ENCODE assay signal across 8 mouse cellular contexts in genomic region chr9:46012091-46013008, GRCm38 (mm10). TPM values are rescaled to one million over a fixed set of nuclear protein-coding genes. Genes with fewer than 3 reads are reported as not detected.
DNase-seq lines count a peak whose midpoint lies in the region; ATAC-seq and TF ChIP-seq lines count a peak whose summit lies in the region.

Pafah1b2 (minus strand) TSS chr9:46012690.
Sik3 (plus strand) TSS chr9:46012820.

- no peaks in the 10 kb centered on the region for H3K27me3 ChIP-seq in heart, embryonic 13.5 days (replicated peaks)
- H3K27me3 ChIP-seq in kidney, postnatal 0 days (ENCODE audit: insufficient read depth, low read length) = no peaks in the 10 kb centered on the region
- H3K27me3 ChIP-seq in liver, embryonic 11.5 days (replicated peaks; ENCODE audit: control insufficient read depth, insufficient read depth, low read length) = no peaks in the 10 kb centered on the region
- H3K27me3 ChIP-seq in myocyte (ENCODE audit: control insufficient read depth, insufficient read depth, insufficient read length) = no peaks in the 10 kb centered on the region

- peaks cover 32% of the 10 kb centered on the region for H3K79me2 ChIP-seq in myocyte (ENCODE audit: control insufficient read depth, insufficient read depth)

- no peaks in the 10 kb centered on the region for H3K9me3 ChIP-seq in heart, embryonic 13.5 days
- no peaks in the 10 kb centered on the region for H3K9me3 ChIP-seq in kidney, postnatal 0 days (replicated peaks; ENCODE audit: low read length)
- no peaks in the 10 kb centered on the region for H3K9me3 ChIP-seq in liver, embryonic 11.5 days (ENCODE audit: control insufficient read depth, low read length)

- 2% methylated on average over 70 of the region's 78 CpGs for WGBS in heart, embryonic 13.5 days
- 3% methylated on average over 67 of the region's 78 CpGs for WGBS in kidney, postnatal 0 days
- WGBS in liver, embryonic 11.5 days = 3% methylated on average over 59 of the region's 78 CpGs

- H3K4me1 ChIP-seq in heart, embryonic 13.5 days = peaks cover 53% of the 10 kb centered on the region
- H3K4me1 ChIP-seq in kidney, postnatal 0 days (replicated peaks; ENCODE audit: insufficient read depth, low read length) = peaks cover 30% of the 10 kb centered on the region
- H3K4me1 ChIP-seq in liver, embryonic 11.5 days (replicated peaks; ENCODE audit: control insufficient read depth, insufficient read depth, low read length) = peaks cover 37% of the 10 kb centered on the region

- H3K36me3 ChIP-seq in heart, embryonic 13.5 days = no peaks in the 10 kb centered on the region
- no peaks in the 10 kb centered on the region for H3K36me3 ChIP-seq in kidney, postnatal 0 days (ENCODE audit: insufficient read depth, low read length)
- no peaks in the 10 kb centered on the region for H3K36me3 ChIP-seq in liver, embryonic 11.5 days (ENCODE audit: control insufficient read depth, insufficient read depth, low read length)
- no peaks in the 10 kb centered on the region for H3K36me3 ChIP-seq in myocyte (ENCODE audit: control insufficient read depth, insufficient read depth)

- H3K4me2 ChIP-seq in heart, embryonic 13.5 days = peak within 1 kb of the TSS; percentile 83
- H3K4me2 ChIP-seq in kidney, postnatal 0 days (ENCODE audit: low read length) = peak within 1 kb of the TSS; percentile 69
- H3K4me2 ChIP-seq in liver, embryonic 11.5 days = peak within 1 kb of the TSS; percentile 95
- H3K4me2 ChIP-seq in myocyte (ENCODE audit: low read depth) = peak within 1 kb of the TSS; percentile 100

- H3K4me3 ChIP-seq in heart, embryonic 13.5 days = peak within 1 kb of the TSS; percentile 99
- peak within 1 kb of the TSS; percentile 96 for H3K4me3 ChIP-seq in kidney, postnatal 0 days (replicated peaks; ENCODE audit: low read depth, low read length)
- peak within 1 kb of the TSS; percentile 98 for H3K4me3 ChIP-seq in liver, embryonic 11.5 days (ENCODE audit: low read depth, low read length)
- peak within 1 kb of the TSS; percentile 44 for H3K4me3 ChIP-seq in myocyte

- peak; percentile 63 for DNase-seq in c-Kit-negative CD71-positive TER-119-positive erythroid progenitor cells, embryonic 14.5 days (ENCODE audit: low read depth, low spot score)
- peak; percentile 74 for DNase-seq in fibroblast of lung, adult 2 months (ENCODE audit: low read depth)
- peak; percentile 96 for DNase-seq in kidney, postnatal 0 days (ENCODE audit: low spot score)
- peak; percentile 94 for DNase-seq in liver, embryonic 11.5 days (ENCODE audit: low spot score)
- DNase-seq in spleen, postnatal 4 days (ENCODE audit: low spot score in 2 of 2) = peak; percentile 85 to 93

- peak within 1 kb of the TSS; percentile 94 for H3K27ac ChIP-seq in heart, embryonic 13.5 days (replicated peaks)
- peak within 1 kb of the TSS; percentile 96 for H3K27ac ChIP-seq in kidney, postnatal 0 days
- peak within 1 kb of the TSS; percentile 89 for H3K27ac ChIP-seq in liver, embryonic 11.5 days (ENCODE audit: low read depth, low read length)

- peak within 1 kb of the TSS; percentile 86 for H3ac ChIP-seq in myocyte (ENCODE audit: control insufficient read depth, insufficient read length)

- ATAC-seq in CD4-positive, CD25-positive, alpha-beta regulatory T cell, adult 4 months = peak; percentile 82
- peak; percentile 86 for ATAC-seq in heart, embryonic 13.5 days (ENCODE audit: extremely low read depth, insufficient number of reproducible peaks, low FRiP score, low TSS enrichment)
- ATAC-seq in kidney, postnatal 0 days (replicated peaks; ENCODE audit: low FRiP score, low read depth) = peak; percentile 87
- ATAC-seq in liver, embryonic 11.5 days (replicated peaks; ENCODE audit: low FRiP score) = peak; percentile 86

- H3K9ac ChIP-seq in heart, embryonic 13.5 days = peak within 1 kb of the TSS; percentile 99
- H3K9ac ChIP-seq in kidney, postnatal 0 days (ENCODE audit: low read depth, low read length) = peak within 1 kb of the TSS; percentile 96
- peak within 1 kb of the TSS; percentile 95 for H3K9ac ChIP-seq in liver, embryonic 11.5 days (ENCODE audit: low read depth, low read length)

- TF ChIP-seq CTCF in kidney, postnatal 0 days (IDR thresholded peaks at IDR 0.05; ENCODE audit: low read depth) = peak; percentile 84

- TF ChIP-seq POLR2A in myocyte (IDR thresholded peaks at IDR 0.05; ENCODE audit: insufficient read length, low read depth) = peak; percentile 33

TF ChIP-seq in myocyte, 11 proteins besides CTCF, POLR2A, EP300 and RAD21:
- TF ChIP-seq POLR2AphosphoS2 (IDR thresholded peaks at IDR 0.05; ENCODE audit: insufficient read length, low read depth) = no peak
- peak in 1 of 3 experiments; percentile 18 for TF ChIP-seq MYOG (IDR thresholded peaks at IDR 0.05; ENCODE audit: control insufficient read depth in 1 of 3, insufficient read depth in 1 of 3, insufficient read length in 2 of 3, low read depth in 2 of 3)
- TF ChIP-seq SRF (IDR thresholded peaks at IDR 0.05; ENCODE audit: control insufficient read depth, insufficient read length, low read depth) = no peak
- peak in 1 of 3 experiments; percentile 27 for TF ChIP-seq MYOD1 (IDR thresholded peaks at IDR 0.05; ENCODE audit: control insufficient read depth in 1 of 3, insufficient read length in 2 of 3, low read depth in 2 of 3)
- TF ChIP-seq USF1 (IDR thresholded peaks at IDR 0.05; ENCODE audit: low read depth) = peak; percentile 92
- TF ChIP-seq E2F4 (IDR thresholded peaks at IDR 0.05; ENCODE audit: insufficient read depth) = peak; percentile 27

RNA-seq across cellular contexts. Expression of gene Pafah1b2, which starts in this region (rescaled TPM):
- polyA plus RNA-seq in CD4-positive, CD25-positive, alpha-beta regulatory T cell, adult 4 months (2017; shearing (Covaris generic)) = 10 to 100 TPM; 64.2 to 72.1 TPM
- polyA plus RNA-seq in heart, embryonic 13.5 days (2015; fragmentation: Nextera tagmentation; extraction: Ambion mirVana) = 133 and 137 TPM in 2 replicates
- 113 and 127 TPM in 2 replicates for polyA plus RNA-seq in kidney, postnatal 0 days (2015; fragmentation: Nextera tagmentation; extraction: Ambion mirVana)
- 137 and 154 TPM in 2 replicates for polyA plus RNA-seq in liver, embryonic 11.5 days (2014; fragmentation: Nextera tagmentation; extraction: Ambion mirVana)
- 86.8 TPM for polyA plus RNA-seq in myocyte (2012; fragmentation: generic; extraction: Trizol)

RNA-seq across cellular contexts. Expression of gene Sik3, which starts in this region (rescaled TPM):
- 10 to 100 TPM; 12.8 to 16.0 TPM for polyA plus RNA-seq in CD4-positive, CD25-positive, alpha-beta regulatory T cell, adult 4 months (2017; shearing (Covaris generic))
- 4.7 and 5.8 TPM in 2 replicates for polyA plus RNA-seq in heart, embryonic 13.5 days (2015; fragmentation: Nextera tagmentation; extraction: Ambion mirVana)
- 12.5 and 12.7 TPM in 2 replicates for polyA plus RNA-seq in kidney, postnatal 0 days (2015; fragmentation: Nextera tagmentation; extraction: Ambion mirVana)
- 8.6 and 9.5 TPM in 2 replicates for polyA plus RNA-seq in liver, embryonic 11.5 days (2014; fragmentation: Nextera tagmentation; extraction: Ambion mirVana)
- polyA plus RNA-seq in myocyte (2012; fragmentation: generic; extraction: Trizol) = 29.4 TPM

Comparison
In these comparisons a context has a peak if more than half of its experiments do, and no peak if none do; other contexts are left out.
1. Peak in every context shown above with its lines: DNase-seq, ATAC-seq, H3K4me3 ChIP-seq and H3K27ac ChIP-seq.
2. H3K4me3 ChIP-seq: peak in every context shown above with its lines; median percentile 99 in heart, embryonic 13.5 days; 98 in liver, embryonic 11.5 days; 96 in kidney, postnatal 0 days; 44 in myocyte.